Mouse (Mus musculus): Measurements from ENCODE around the gene Krtcap3. TPM values are rescaled to one million over a fixed set of nuclear protein-coding genes. Genes with fewer than 3 reads are reported as not detected.
"Not testable (repeated sequence)": the region's sequence is repeated elsewhere in the genome, so short reads cannot be mapped to it uniquely, and the experiment has no call there.

The Krtcap3 gene
- polyA plus RNA-seq (2014; fragmentation: Nextera tagmentation; extraction: Ambion mirVana), result 12.4 and 14.6 TPM in 2 replicates

DNA sequence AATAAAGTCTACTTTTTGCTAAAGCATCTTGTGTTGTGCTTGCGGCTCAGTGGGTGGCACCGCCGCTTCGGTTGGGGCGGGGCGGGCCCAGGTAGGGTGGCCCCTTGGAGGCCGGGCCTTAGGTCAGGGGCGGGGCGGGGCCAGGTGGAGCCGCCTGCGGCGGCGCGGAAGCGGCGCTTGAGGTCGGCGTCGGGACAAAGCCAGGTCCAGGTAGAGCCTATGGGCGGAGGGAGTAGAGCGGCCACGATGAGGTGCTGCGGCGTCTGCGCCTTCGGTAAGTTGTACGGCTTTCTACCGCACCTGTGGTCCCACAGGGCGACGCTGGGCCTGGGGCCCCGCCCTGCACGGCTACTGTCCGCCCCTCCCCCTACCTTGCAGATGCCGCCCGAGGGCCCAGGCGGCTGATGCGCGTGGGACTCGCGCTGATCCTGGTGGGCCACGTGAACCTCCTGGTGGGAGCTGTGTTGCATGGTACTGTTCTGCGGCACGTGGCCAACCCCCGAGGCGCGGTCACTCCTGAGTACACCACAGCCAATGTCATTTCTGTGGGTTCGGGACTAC is at the start of gene Krtcap3:
TSS of gene Krtcap3 (plus strand) at position 151 of the 561 bp plus-strand sequence.
- Histone ChIP-seq H3K36me3 (replicated peaks; ENCODE audit: control insufficient read depth, insufficient read depth, low read depth, low read length) (peaks cover 2% of the 10 kb centered on the region), H3K27me3 (ENCODE audit: control insufficient read depth, insufficient read depth, low read length) (no peaks in the 10 kb centered on the region), H3K27ac (replicated peaks; ENCODE audit: low read depth, low read length) (0 out of 2 replicates have a peak within 1 kb of the TSS, but pooled peaks have one; percentile 20), H3K4me2 (ENCODE audit: low read depth, low read length) (peak within 1 kb of the TSS; percentile 53), H3K9ac (replicated peaks; ENCODE audit: low read length) (peak within 1 kb of the TSS; percentile 51), H3K9me3 (replicated peaks; ENCODE audit: control insufficient read depth, low read length) (no peaks in the 10 kb centered on the region), H3K4me1 (ENCODE audit: control insufficient read depth, insufficient read depth, low read length) (peaks cover 13% of the 10 kb centered on the region), H3K4me3 (ENCODE audit: low read depth, low read length) (peak within 1 kb of the TSS; percentile 30)
- ATAC-seq (replicated peaks; ENCODE audit: insufficient number of reproducible peaks, low FRiP score, low TSS enrichment, low read depth) (peak; percentile 46), DNase-seq (ENCODE audit: low spot score) (peak; percentile 53)
- WGBS, result 12% methylated on average over 38 of the region's 47 CpGs

DNA sequence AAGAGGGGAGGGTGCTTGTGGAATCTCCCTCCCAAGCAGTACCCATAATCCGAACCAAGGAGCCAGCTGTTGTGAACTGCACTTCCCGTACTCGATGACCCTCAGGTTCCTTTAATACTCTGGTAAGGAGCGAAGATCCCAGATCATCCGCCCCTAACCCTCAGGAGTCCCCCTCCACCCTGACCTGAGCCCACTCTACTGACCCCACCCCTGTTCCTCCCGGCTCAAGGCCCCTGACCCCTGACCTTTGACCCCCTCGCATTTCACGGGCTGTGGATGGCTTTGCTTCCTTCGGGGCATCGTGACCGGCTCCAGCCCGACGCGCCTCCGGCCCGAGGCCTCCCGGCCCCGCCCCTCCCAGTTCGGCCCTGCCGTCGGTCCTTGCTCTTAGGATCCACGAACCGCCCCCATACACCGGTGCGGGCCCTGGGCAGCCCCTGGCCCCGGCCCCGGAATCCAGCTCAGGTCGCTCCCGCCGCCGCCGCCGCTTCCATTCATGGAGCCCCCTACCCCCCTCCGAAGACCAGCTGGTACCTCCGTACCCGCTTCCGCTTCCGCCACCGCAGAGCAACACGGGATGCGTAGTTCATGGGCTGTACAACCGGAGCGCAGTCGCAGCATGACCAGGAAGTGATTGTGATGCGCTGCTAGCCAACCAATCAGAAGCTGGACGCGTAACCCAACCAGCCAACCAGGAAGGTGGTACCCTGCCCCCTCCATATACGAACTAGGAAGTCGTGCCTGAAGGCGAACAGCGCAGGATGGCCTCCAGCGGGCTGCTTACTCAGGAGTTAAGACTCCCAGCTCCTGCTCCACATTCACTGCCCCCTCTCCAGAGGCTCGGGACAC is 49.5 kb upstream of the Krtcap3 start, which contains the start of gene Zfp513:
TSS of gene Zfp513 (minus strand) at position 562 of the 849 bp plus-strand sequence.
- H3K36me3 ChIP-seq (replicated peaks; ENCODE audit: control insufficient read depth, insufficient read depth, low read depth, low read length), result peaks cover 31% of the 10 kb centered on the region

GRCm38 (mm10) chr5:31202933-31203332 is 48.6 kb upstream of the Krtcap3 start:
- peak overlapping the region; percentile 84 for H3K4me3 ChIP-seq (ENCODE audit: low read depth, low read length)
- no peaks in the 10 kb centered on the region for H3K4me1 ChIP-seq (ENCODE audit: control insufficient read depth, insufficient read depth, low read length)
- H3K36me3 ChIP-seq (replicated peaks; ENCODE audit: control insufficient read depth, insufficient read depth, low read depth, low read length), result peaks cover 24% of the 10 kb centered on the region
- H3K9me3 ChIP-seq (replicated peaks; ENCODE audit: control insufficient read depth, low read length), result peaks cover 5% of the 10 kb centered on the region
- no peaks in the 10 kb centered on the region for H3K27me3 ChIP-seq (ENCODE audit: control insufficient read depth, insufficient read depth, low read length)
- peak overlapping the region; percentile 81 for H3K9ac ChIP-seq (replicated peaks; ENCODE audit: low read length)
- ATAC-seq (replicated peaks; ENCODE audit: insufficient number of reproducible peaks, low FRiP score, low TSS enrichment, low read depth) (0 out of 2 replicates have a peak, but pooled peaks have one; percentile 8), DNase-seq (ENCODE audit: low spot score) (no peak)
- 85% methylated on average over 7 of the region's 7 CpGs for WGBS
- H3K4me2 ChIP-seq (ENCODE audit: low read depth, low read length), result peak overlapping the region; percentile 65; the same call in 1 of the 2 replicates
- peak overlapping the region; percentile 52; the same call in 1 of the 2 replicates for H3K27ac ChIP-seq (replicated peaks; ENCODE audit: low read depth, low read length)

More for the DNA sequence above, 49.5 kb upstream of the Krtcap3 start, which contains the start of gene Zfp513:
- no peaks in the 10 kb centered on the region for H3K27me3 ChIP-seq (ENCODE audit: control insufficient read depth, insufficient read depth, low read length)
- no peaks in the 10 kb centered on the region for H3K4me1 ChIP-seq (ENCODE audit: control insufficient read depth, insufficient read depth, low read length)
- peak within 1 kb of the TSS; percentile 84 for H3K4me3 ChIP-seq (ENCODE audit: low read depth, low read length)
- DNase-seq (ENCODE audit: low spot score) (peak; percentile 98), ATAC-seq (replicated peaks; ENCODE audit: insufficient number of reproducible peaks, low FRiP score, low TSS enrichment, low read depth) (peak; percentile 96)
- peaks cover 5% of the 10 kb centered on the region for H3K9me3 ChIP-seq (replicated peaks; ENCODE audit: control insufficient read depth, low read length)
- peak within 1 kb of the TSS; percentile 81 for H3K9ac ChIP-seq (replicated peaks; ENCODE audit: low read length)
- peak within 1 kb of the TSS; percentile 65 for H3K4me2 ChIP-seq (ENCODE audit: low read depth, low read length)
- under 1% methylated on average over 53 of the region's 53 CpGs for WGBS
- H3K27ac ChIP-seq (replicated peaks; ENCODE audit: low read depth, low read length), result peak within 1 kb of the TSS; percentile 65

DNA sequence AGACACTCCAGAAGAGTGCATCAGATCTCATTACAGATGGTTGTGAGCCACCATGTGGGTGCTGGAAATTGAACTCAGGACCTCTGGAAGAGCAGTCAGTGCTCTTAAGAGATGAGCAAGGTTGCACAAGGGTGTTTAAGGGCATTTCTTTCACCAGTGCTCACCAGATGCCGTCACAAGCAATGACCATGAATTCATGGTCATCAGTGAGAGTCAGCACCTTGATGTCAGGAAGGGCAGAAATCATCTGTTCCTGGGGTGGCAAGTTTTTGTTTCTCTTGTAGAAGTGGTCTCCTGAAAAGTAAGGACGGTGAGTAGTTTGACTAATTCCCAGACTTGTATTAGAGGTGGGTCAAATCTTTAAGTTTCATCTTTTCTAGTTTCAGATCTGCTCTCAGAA is 47.6 kb upstream of the Krtcap3 start:
- 95% methylated on average over 2 of the region's 2 CpGs for WGBS
- Histone ChIP-seq H3K36me3 (replicated peaks; ENCODE audit: control insufficient read depth, insufficient read depth, low read depth, low read length) (peaks cover 19% of the 10 kb centered on the region), H3K27ac (replicated peaks; ENCODE audit: low read depth, low read length) (no peak overlapping the region), H3K27me3 (ENCODE audit: control insufficient read depth, insufficient read depth, low read length) (no peaks in the 10 kb centered on the region), H3K9ac (replicated peaks; ENCODE audit: low read length) (no peak overlapping the region), H3K4me2 (ENCODE audit: low read depth, low read length) (no peak overlapping the region), H3K4me1 (ENCODE audit: control insufficient read depth, insufficient read depth, low read length) (no peaks in the 10 kb centered on the region), H3K4me3 (ENCODE audit: low read depth, low read length) (no peak overlapping the region), H3K9me3 (replicated peaks; ENCODE audit: control insufficient read depth, low read length) (peaks cover 5% of the 10 kb centered on the region)
- DNase-seq (ENCODE audit: low spot score) (no peak), ATAC-seq (replicated peaks; ENCODE audit: insufficient number of reproducible peaks, low FRiP score, low TSS enrichment, low read depth) (no peak)

- Histone ChIP-seq H3K9ac (replicated peaks; ENCODE audit: low read length) (no peak overlapping the region), H3K9me3 (replicated peaks; ENCODE audit: control insufficient read depth, low read length) (peaks cover 5% of the 10 kb centered on the region), H3K27ac (replicated peaks; ENCODE audit: low read depth, low read length) (no peak overlapping the region), H3K4me3 (ENCODE audit: low read depth, low read length) (no peak overlapping the region), H3K27me3 (ENCODE audit: control insufficient read depth, insufficient read depth, low read length) (no peaks in the 10 kb centered on the region), H3K4me2 (ENCODE audit: low read depth, low read length) (no peak overlapping the region), H3K4me1 (ENCODE audit: control insufficient read depth, insufficient read depth, low read length) (no peaks in the 10 kb centered on the region), H3K36me3 (replicated peaks; ENCODE audit: control insufficient read depth, insufficient read depth, low read depth, low read length) (peaks cover 19% of the 10 kb centered on the region)
- 87% methylated on average over 6 of the region's 6 CpGs for WGBS
- DNase-seq (ENCODE audit: low spot score) (no peak), ATAC-seq (replicated peaks; ENCODE audit: insufficient number of reproducible peaks, low FRiP score, low TSS enrichment, low read depth) (no peak)
Observed at GRCm38 (mm10) chr5:31204421-31204820, 47.1 kb upstream of the Krtcap3 start.

DNA sequence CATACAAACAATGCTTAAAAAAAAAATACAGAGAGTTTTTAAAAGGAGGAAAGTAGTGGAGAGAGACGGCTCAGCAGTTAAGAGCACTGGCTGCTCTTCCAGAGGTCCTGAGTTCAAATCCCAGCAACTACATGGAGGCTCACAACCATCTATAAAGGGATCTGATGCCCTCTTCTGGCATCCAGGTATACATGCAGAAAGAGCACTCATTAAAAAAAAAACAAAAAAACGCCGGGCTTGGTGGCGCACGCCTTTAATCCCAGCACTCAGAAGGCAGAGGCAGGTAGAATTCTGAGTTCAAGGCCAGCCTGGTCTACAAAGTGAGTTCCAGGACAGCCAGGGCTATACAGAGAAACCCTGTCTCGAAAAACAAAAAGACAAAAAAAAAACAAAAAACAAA is 34.9 kb upstream of the Krtcap3 start:
- not testable (repeated sequence) for H3K9me3 ChIP-seq (replicated peaks; ENCODE audit: control insufficient read depth, low read length); H3K4me3 ChIP-seq (ENCODE audit: low read depth, low read length); DNase-seq (ENCODE audit: low spot score); H3K4me2 ChIP-seq (ENCODE audit: low read depth, low read length); H3K27me3 ChIP-seq (ENCODE audit: control insufficient read depth, insufficient read depth, low read length); H3K27ac ChIP-seq (replicated peaks; ENCODE audit: low read depth, low read length); H3K36me3 ChIP-seq (replicated peaks; ENCODE audit: control insufficient read depth, insufficient read depth, low read depth, low read length); ATAC-seq (replicated peaks; ENCODE audit: insufficient number of reproducible peaks, low FRiP score, low TSS enrichment, low read depth); H3K9ac ChIP-seq (replicated peaks; ENCODE audit: low read length); H3K4me1 ChIP-seq (ENCODE audit: control insufficient read depth, insufficient read depth, low read length)
- 88% methylated on average over 6 of the region's 6 CpGs for whole genome bisulfite sequencing

- Histone ChIP-seq H3K4me2 (ENCODE audit: low read depth, low read length) (no peak overlapping the region), H3K4me3 (ENCODE audit: low read depth, low read length) (no peak overlapping the region), H3K9ac (replicated peaks; ENCODE audit: low read length) (no peak overlapping the region), H3K36me3 (replicated peaks; ENCODE audit: control insufficient read depth, insufficient read depth, low read depth, low read length) (no peaks in the 10 kb centered on the region), H3K4me1 (ENCODE audit: control insufficient read depth, insufficient read depth, low read length) (no peaks in the 10 kb centered on the region), H3K27me3 (ENCODE audit: control insufficient read depth, insufficient read depth, low read length) (no peaks in the 10 kb centered on the region), H3K9me3 (replicated peaks; ENCODE audit: control insufficient read depth, low read length) (no peaks in the 10 kb centered on the region), H3K27ac (replicated peaks; ENCODE audit: low read depth, low read length) (no peak overlapping the region)
- ATAC-seq (replicated peaks; ENCODE audit: insufficient number of reproducible peaks, low FRiP score, low TSS enrichment, low read depth) (no peak), DNase-seq (ENCODE audit: low spot score) (no peak)
- WGBS, result 65% methylated on average over 7 of the region's 7 CpGs
Observed at GRCm38 (mm10) chr5:31218294-31218693, 33.2 kb upstream of the Krtcap3 start.

GRCm38 (mm10) chr5:31219070-31219469 is 32.4 kb upstream of the Krtcap3 start:
- WGBS, result 4% methylated on average over 2 of the region's 2 CpGs
- no peaks in the 10 kb centered on the region for H3K27me3 ChIP-seq (ENCODE audit: control insufficient read depth, insufficient read depth, low read length)
- peak overlapping the region; percentile 81 for H3K4me3 ChIP-seq (ENCODE audit: low read depth, low read length)
- ATAC-seq (replicated peaks; ENCODE audit: insufficient number of reproducible peaks, low FRiP score, low TSS enrichment, low read depth) (no peak), DNase-seq (ENCODE audit: low spot score) (peak; percentile 70)
- no peaks in the 10 kb centered on the region for H3K36me3 ChIP-seq (replicated peaks; ENCODE audit: control insufficient read depth, insufficient read depth, low read depth, low read length)
- no peaks in the 10 kb centered on the region for H3K9me3 ChIP-seq (replicated peaks; ENCODE audit: control insufficient read depth, low read length)
- H3K27ac ChIP-seq (replicated peaks; ENCODE audit: low read depth, low read length), result no peak overlapping the region
- H3K4me1 ChIP-seq (ENCODE audit: control insufficient read depth, insufficient read depth, low read length), result no peaks in the 10 kb centered on the region
- peak overlapping the region; percentile 40 for H3K4me2 ChIP-seq (ENCODE audit: low read depth, low read length)
- H3K9ac ChIP-seq (replicated peaks; ENCODE audit: low read length), result no peak overlapping the region

Data from embryonic facial prominence, embryonic 11.5 days (tissue).